Mouse (Mus musculus): Measurements from ENCODE around the gene Gm20388.

- TF ChIP-seq TAL1 (IDR thresholded peaks at IDR 0.05; ENCODE audit: low read length) (no peak), GATA1 (IDR thresholded peaks at IDR 0.05; ENCODE audit: low read length) (no peak)
Measured at GRCm38 (mm10) chr8:120809050-120809449, 898.4 kb downstream of the Gm20388 start.

All from erythroblast, embryonic 14.5 days (primary cell).